Mouse (Mus musculus) bone marrow, adult 2 months (tissue): ENCODE measurements at regions not wholly inside any gene's neighbourhood (a gene's known extent, or its start where the extent isn't known, plus 50 kb on each side); places are given as distances from the start of the nearest gene placed in this dataset.

Experiments
- H3K27ac ChIP-seq: fragments of 200-500 bp; 2 replicates; pipeline ENCODE4 v1.5.1; 2012; ENCODE audit warnings: low read depth, mild to moderate bottlenecking, control low read depth, inconsistent platforms, low read length; ENCODE audit not compliant: control insufficient read depth, poor library complexity, insufficient read depth
- H3K4me1 ChIP-seq: fragments of 200-500 bp; 2 replicates; pipeline ENCODE4 v1.6.1; 2011; ENCODE audit warnings: low read length; ENCODE audit not compliant: control insufficient read depth, insufficient read depth
- H3K4me3 ChIP-seq: fragments of 200-500 bp; replicated peaks from 2 replicates; pipeline ENCODE3; 2011; ENCODE audit warnings: mild to moderate bottlenecking, low read depth, low read length, control low read depth; ENCODE audit not compliant: control insufficient read depth
- CTCF ChIP-seq: fragments of 200-500 bp; IDR thresholded peaks from 2 replicates; pipeline ENCODE4 v1.5.1; 2011; ENCODE audit warnings: low read length, control low read depth; ENCODE audit not compliant: control insufficient read depth, insufficient read depth
- POLR2A ChIP-seq: fragments of 200-500 bp; IDR thresholded peaks from 2 replicates; pipeline ENCODE4 v1.6.1; 2011; ENCODE audit warnings: low read depth, mild to moderate bottlenecking, control low read depth, low read length, borderline replicate concordance; ENCODE audit not compliant: control insufficient read depth
- WGBS: fragments of 180-500 bp; shearing (Covaris S2); methylation state at CpG from one replicate; pipeline ENCODE4 v1.1.7; 2018; 5-methylcytosine and 5-hydroxymethylcytosine counted together

DNA sequence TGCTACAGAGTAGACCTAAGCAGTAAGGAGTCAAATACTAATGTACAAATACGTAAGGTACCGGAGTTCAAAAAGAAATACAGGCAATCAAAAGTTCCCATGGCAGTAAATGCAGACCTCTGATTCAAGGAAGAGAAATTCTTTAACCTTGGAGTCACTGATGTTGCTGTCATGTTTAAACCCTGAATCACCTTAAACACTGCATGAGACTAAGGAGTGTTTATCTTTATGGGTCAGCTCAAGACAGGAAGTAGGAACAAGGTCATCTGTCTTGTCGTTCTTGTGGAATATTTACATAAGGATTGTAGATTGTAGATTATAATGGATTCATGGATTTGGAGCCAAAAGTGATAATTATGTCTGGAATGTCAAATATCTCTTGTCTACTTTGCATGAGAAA lies 1708.7 kb upstream of the Slc10a2 start:
- Histone ChIP-seq H3K27ac (no peak overlapping the region), H3K4me1 (no peaks in the 10 kb centered on the region), H3K4me3 (no peak overlapping the region)
- TF ChIP-seq POLR2A (no peak), CTCF (no peak)
- 65% methylated on average over 3 of the region's 3 CpGs for WGBS

DNA sequence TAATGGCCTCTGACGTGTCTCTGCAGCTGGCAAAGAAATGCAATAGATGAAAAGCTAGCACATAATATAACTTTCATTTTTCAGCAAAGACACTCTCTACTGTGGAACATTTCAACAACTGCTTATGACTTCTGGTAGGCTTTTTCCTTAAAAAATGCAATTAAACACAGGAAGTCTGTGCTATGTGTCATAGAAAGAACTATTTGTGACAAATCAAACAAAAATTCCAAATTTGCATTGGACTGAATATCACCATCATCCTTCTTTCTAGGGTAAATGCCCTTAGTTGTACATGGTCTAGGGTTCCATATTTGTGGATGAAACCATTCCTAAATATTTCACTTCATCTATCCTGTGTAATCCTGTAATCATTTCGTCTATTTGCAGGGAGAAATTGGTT lies 1702.0 kb upstream of the Slc10a2 start:
- WGBS = 56% methylated on average over 2 of the region's 2 CpGs
- H3K27ac ChIP-seq = no peak overlapping the region
- no peak for TF ChIP-seq CTCF
- TF ChIP-seq POLR2A = no peak
- H3K4me1 ChIP-seq = no peaks in the 10 kb centered on the region
- no peak overlapping the region for H3K4me3 ChIP-seq

DNA sequence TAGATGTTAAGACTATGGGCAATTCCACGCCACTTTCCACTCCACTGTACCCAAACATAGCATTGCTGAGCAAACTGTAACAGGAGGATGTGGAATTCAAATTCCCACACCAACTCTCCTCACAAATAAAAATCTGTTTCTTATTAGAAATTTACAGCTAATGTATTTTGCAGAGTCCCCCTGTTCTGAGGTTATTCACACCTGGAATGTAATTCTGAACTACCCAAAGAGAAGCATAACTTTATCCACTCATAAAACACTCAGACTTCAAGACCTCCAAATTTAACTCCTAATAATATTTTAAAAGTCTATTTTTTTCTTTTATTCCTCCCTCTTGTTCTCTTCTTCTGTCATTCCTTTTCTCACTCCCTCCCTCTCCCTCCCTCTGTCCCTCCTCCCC lies 1698.0 kb upstream of the Slc10a2 start:
- WGBS = 68% methylated on average over 1 of the region's 1 CpGs
- no peak for TF ChIP-seq CTCF
- no peak for TF ChIP-seq POLR2A
- no peaks in the 10 kb centered on the region for H3K4me1 ChIP-seq

DNA sequence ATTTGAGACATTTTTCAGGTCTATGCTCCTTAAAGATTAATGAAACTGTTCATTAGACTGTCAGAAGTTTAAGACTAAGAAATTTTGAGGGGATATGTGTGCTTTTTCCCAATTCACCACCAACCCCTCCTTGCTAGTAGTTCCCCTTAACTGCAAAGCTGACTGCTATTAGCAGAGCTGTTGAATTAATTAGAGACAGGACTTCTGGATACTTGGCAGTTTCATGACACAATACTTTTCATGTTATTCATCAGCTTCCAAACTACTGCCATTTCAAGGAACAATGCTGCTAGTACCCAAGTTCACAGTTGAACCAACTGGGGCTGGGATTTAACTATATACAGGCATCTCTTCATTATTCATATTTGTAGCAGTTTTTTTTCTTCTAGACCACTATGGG lies 1695.9 kb upstream of the Slc10a2 start:
- no peak overlapping the region for H3K27ac ChIP-seq
- H3K4me3 ChIP-seq = no peak overlapping the region
- no peaks in the 10 kb centered on the region for H3K4me1 ChIP-seq
- TF ChIP-seq POLR2A (no peak), CTCF (no peak)

More for the DNA sequence above, 1698.0 kb upstream of the Slc10a2 start:
- H3K4me3 ChIP-seq = no peak overlapping the region
- no peak overlapping the region for H3K27ac ChIP-seq

DNA sequence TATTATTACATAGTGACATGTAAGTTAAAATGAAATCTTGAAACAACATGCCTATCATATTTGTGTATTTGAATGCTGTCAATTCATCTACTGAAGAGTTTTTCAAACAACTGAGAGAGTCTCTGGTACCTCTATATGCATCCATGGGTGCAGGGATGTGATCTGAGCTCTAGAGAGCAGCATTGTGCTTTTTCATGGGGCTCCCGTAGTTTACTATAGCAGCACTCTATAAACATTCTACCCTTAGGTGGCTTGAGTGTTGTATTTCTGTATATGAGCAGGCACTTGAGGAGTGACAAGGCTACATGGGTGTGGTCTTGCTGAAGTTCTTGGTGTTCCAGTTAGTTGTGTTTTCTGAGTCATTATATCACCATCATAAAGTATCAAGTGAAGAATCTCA lies 1683.9 kb upstream of the Slc10a2 start:
- WGBS = 59% methylated on average over 1 of the region's 1 CpGs
- no peak for TF ChIP-seq CTCF
- TF ChIP-seq POLR2A = no peak
- H3K4me3 ChIP-seq = no peak overlapping the region
- H3K4me1 ChIP-seq = no peaks in the 10 kb centered on the region
- no peak overlapping the region for H3K27ac ChIP-seq

DNA sequence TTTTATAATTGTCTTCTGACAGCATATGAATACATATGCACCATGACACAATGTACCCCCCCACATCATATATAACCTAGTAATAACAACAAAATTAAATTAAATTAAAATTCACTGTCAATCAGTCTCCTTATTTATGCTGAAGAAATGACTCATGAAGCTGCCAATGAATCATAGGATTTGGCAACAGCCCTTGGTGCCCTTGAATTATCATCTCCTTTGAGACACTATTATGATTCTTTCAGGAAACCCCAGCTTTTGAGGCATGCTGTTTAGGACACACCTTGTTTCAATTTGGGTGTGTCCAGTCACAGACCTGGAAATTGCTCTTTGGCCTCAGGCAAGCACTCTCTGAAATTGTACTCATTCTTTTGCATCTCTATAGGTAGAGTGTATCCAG lies 1675.8 kb upstream of the Slc10a2 start:
- TF ChIP-seq CTCF (no peak), POLR2A (no peak)
- no peak overlapping the region for H3K27ac ChIP-seq
- H3K4me1 ChIP-seq = no peaks in the 10 kb centered on the region
- H3K4me3 ChIP-seq = no peak overlapping the region

DNA sequence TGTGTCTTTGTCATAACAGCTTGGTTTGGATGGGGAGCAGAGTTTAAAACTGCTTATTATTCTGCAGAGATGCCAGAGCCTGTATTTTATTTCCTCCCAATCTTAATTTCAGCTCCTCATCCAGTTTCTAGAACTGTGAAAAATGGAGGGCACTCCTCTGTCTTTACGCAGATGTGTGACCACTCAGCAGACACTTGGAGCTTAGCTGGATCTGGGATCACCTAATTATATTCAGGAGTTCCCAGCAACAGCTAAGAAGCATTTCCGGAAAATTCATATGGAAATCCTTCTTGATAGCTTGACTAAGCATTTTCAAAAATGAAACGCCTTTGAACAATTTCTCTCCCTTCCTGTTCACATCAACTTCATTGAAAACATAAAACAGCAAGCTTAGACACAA lies 1670.0 kb upstream of the Slc10a2 start:
- no peak for TF ChIP-seq CTCF
- no peak for TF ChIP-seq POLR2A
- no peaks in the 10 kb centered on the region for H3K4me1 ChIP-seq
- 80% methylated on average over 3 of the region's 3 CpGs for WGBS
- no peak overlapping the region for H3K27ac ChIP-seq
- H3K4me3 ChIP-seq = no peak overlapping the region

DNA sequence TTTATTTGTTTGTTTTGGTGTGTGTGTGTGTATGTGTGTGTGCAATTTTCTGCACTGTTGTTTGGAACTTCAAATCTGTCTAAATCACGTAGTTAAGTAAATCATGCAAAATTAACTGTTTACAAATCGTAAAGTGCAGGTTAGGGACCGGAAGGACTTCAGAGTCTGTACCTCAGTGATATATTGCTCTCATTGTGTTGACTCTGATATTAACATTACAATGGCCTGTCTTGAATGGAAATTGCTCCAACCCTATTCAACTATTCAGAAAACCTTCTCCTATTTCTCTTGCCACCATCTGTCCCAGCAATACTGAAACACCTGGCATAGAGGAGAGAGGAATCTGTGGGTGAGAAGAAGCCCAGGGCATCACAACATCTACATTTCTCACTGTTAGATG lies 1624.4 kb upstream of the Slc10a2 start:
- Histone ChIP-seq H3K4me3 (no peak overlapping the region), H3K27ac (no peak overlapping the region), H3K4me1 (no peaks in the 10 kb centered on the region)
- 79% methylated on average over 3 of the region's 3 CpGs for WGBS
- TF ChIP-seq POLR2A (no peak), CTCF (no peak)

DNA sequence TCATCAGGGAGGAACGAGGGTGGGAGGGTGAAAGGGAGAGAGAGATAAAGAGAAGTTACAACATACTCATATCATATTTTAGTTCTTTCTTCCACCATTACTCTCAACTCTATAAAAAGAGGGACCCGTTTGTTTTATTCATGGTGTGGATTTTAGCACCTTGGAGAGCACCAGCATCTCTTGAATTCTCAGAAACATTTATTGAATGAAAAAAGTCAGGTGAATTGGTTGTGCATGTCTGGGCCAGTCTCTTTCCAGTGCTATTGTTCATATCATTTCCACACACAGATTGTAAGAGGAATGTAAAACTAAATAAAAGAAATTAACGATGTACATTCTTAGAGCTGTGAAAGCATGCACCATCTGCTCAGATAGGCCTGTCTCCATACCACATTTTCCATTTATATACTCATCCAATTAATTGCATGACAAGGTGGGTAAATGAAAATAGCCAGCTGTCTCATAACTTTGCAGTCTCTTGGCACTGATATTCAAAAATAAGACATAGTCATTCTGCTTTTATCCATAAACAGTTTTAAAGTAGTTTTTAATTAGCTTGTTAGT lies 1603.8 kb upstream of the Slc10a2 start:
- Histone ChIP-seq H3K27ac (no peak overlapping the region), H3K4me1 (no peaks in the 10 kb centered on the region), H3K4me3 (no peak overlapping the region)
- TF ChIP-seq POLR2A = no peak
- TF ChIP-seq CTCF = no peak
- WGBS = 55% methylated on average over 3 of the region's 3 CpGs

DNA sequence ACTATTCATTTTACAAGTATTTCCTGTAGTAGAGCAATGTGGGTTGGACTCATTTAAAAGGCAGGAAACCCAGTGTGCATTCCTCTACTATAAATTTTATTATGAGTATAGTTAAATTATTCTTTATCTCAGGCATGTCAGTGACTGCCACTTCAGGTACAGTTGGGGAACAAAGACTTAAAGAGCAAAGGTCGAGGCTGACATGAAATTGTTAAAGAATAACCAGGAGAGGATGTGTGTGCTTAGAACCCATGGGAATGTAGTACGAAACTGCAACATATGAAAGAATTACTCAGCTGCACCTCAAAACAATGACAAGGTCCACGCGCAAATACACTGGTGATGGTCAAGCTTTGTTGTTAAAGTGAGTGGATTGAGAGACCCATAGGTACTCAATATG lies 1583.4 kb upstream of the Slc10a2 start:
- H3K27ac ChIP-seq = no peak overlapping the region
- TF ChIP-seq CTCF (no peak), POLR2A (no peak)
- H3K4me1 ChIP-seq = no peaks in the 10 kb centered on the region
- H3K4me3 ChIP-seq = no peak overlapping the region
- 78% methylated on average over 4 of the region's 4 CpGs for WGBS
